Mouse (Mus musculus) heart, embryonic 12.5 days (tissue): ENCODE data around the gene Ptprs. TPM values are rescaled to one million over a fixed set of nuclear protein-coding genes. Genes with fewer than 3 reads are reported as not detected.

Experiments used
- ATAC-seq: fragments of 200-750 bp; cut with Nextera tagmentation; 2 replicates; pipeline ENCODE4 v1.8.0; 2017; ENCODE audit warnings: moderate TSS enrichment, moderate library complexity; ENCODE audit not compliant: insufficient number of reproducible peaks, low FRiP score
- H3K27ac ChIP-seq: fragments of 300-500 bp; sonication (generic); 2 replicates; pipeline ENCODE4 v1.5.1; 2016; ENCODE audit warnings: mild to moderate bottlenecking, moderate library complexity; ENCODE audit not compliant: poor library complexity, severe bottlenecking
- H3K27me3 ChIP-seq: fragments of 300-500 bp; sonication (generic); replicated peaks from 2 replicates; pipeline ENCODE4 v1.6.1; 2016; ENCODE audit warnings: mild to moderate bottlenecking, moderate library complexity
- H3K36me3 ChIP-seq: fragments of 300-500 bp; sonication (generic); 2 replicates; pipeline ENCODE4 v1.6.1; 2016; ENCODE audit warnings: mild to moderate bottlenecking, moderate library complexity
- H3K4me1 ChIP-seq: fragments of 300-500 bp; sonication (generic); replicated peaks from 2 replicates; pipeline ENCODE4 v1.6.1; 2016; ENCODE audit warnings: mild to moderate bottlenecking
- H3K4me2 ChIP-seq: fragments of 300-500 bp; sonication (generic); 2 replicates; pipeline ENCODE4 v1.6.1; 2016; ENCODE audit warnings: mild to moderate bottlenecking, moderate library complexity
- H3K4me3 ChIP-seq: fragments of 300-500 bp; sonication (generic); 2 replicates; pipeline ENCODE4 v1.5.1; 2016; ENCODE audit warnings: mild to moderate bottlenecking
- H3K9ac ChIP-seq: fragments of 300-500 bp; sonication (generic); 2 replicates; pipeline ENCODE4 v1.6.1; 2016; ENCODE audit warnings: mild to moderate bottlenecking, moderate library complexity
- H3K9me3 ChIP-seq: fragments of 300-500 bp; sonication (generic); replicated peaks from 2 replicates; pipeline ENCODE4 v1.6.1; 2016; ENCODE audit warnings: mild to moderate bottlenecking, moderate library complexity
- WGBS: fragments of 180-500 bp; shearing (Covaris S2); methylation state at CpG from one replicate; pipeline ENCODE4 v1.1.7; 2016; 5-methylcytosine and 5-hydroxymethylcytosine counted together
- polyA plus RNA-seq: library from polyadenylated mRNA; unstranded; fragments of >200 nt; fragmentation: Nextera tagmentation; extraction: Ambion mirVana; gene quantifications from 2 replicates; pipeline ENCODE4 v1.2.1, GENCODE M21; 2016

Gene Ptprs
- polyA plus RNA-seq, 1 experiment from 2014 or later = 90.2 TPM

DNA sequence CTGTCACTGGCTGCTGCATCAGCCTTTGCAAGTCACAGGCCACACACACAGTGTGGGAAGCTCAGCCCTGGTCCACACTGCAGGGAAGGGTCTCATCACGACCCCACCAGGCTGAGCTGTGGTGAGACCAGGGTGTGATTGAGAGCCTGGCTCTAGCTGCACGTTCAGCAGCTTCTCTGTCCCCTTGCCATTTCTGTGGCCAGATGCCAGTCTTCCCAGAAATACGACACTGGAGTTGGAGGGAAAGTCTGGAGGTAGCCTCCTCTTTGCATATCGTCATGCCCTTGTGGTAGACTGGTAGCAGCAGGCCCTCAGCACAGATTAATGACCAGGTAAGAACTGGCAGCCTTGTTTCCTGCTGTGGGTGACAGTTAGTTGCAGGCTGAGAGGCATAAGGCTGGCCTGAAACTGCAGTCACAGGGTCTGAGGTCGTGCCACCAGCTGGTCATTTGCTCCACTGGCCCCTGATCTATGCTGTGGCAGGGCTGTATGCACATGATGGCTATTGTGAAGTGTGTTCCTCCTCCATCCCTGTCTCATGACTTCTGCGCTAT, 96.9 kb downstream of the Ptprs start:
- Histone ChIP-seq H3K36me3 (peaks cover 91% of the 10 kb centered on the region), H3K9me3 (no peaks in the 10 kb centered on the region), H3K4me2 (no peak overlapping the region), H3K27me3 (no peaks in the 10 kb centered on the region), H3K4me1 (peaks cover 2% of the 10 kb centered on the region; the same call in 1 of the 2 replicates), H3K9ac (no peak overlapping the region), H3K27ac (no peak overlapping the region), H3K4me3 (no peak overlapping the region)
- no peak for ATAC-seq
- WGBS = 81% methylated on average over 6 of the region's 6 CpGs

DNA sequence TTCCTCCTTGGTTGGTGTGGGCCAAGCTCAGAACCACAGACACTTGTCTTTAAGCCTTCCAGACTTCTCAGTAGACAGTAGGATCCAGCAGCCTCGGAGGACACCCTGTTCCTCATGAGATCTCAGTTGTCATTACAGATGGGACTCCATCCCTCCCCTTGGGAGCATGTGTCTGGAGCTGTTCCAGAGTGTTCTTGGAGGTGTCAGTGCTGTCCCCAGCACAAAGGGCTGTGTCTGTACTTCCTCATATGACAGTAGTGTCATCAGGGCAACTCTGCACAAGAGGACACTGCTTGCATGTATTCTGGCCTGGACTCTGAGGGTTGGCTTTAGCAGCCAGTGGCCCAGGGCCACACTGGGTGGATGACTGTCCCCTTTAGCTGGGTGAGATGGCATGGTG, 101.4 kb downstream of the Ptprs start:
- 74% methylated on average over 1 of the region's 1 CpGs for WGBS
- Histone ChIP-seq H3K4me2 (no peak overlapping the region), H3K27ac (no peak overlapping the region), H3K4me3 (no peak overlapping the region), H3K9me3 (no peaks in the 10 kb centered on the region), H3K9ac (no peak overlapping the region), H3K36me3 (peaks cover 88% of the 10 kb centered on the region), H3K27me3 (no peaks in the 10 kb centered on the region), H3K4me1 (peaks cover 17% of the 10 kb centered on the region)
- ATAC-seq = no peak

DNA sequence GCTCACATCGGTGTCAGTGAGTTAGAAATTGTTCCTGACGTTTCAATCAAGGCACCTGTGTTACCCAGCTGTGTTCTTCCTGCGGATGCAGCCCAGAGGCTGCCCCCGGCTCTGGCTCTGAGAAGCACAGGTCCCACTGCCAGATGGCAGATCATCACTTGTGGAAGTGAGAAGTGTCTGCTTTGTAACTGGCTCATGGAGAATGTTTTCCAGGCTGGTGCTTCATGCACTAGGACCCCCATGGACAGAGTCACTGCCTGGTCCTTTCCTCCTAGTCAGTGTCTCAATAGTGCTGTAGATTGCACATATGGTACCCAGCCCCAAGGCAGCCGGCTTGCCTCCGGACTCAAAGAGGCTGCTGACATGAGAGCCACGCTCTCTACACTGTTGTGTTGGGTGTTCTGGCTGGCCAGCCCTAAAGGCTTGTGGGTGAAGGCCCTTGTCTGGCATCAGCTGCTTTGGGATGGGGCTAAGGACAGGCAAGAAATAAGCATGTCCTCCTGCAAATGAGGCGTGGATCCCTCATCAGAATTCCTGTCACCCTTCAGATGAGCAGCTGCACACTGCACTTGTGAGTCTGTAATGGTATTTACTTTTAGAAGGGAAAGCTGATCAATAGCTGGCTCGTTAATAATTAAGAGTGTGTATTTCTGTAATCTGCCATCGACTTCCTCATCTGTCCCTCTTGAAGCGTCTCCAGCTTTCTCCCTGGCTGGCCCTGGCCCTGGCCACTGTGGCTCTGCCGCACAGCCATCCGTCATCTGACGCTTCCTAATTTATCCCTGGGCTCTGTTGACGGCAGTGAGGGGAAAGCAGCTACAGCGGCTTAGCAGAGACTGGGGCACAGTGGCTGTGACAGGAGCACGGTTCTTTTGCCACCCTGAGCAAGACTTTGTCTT, 102.9 kb downstream of the Ptprs start:
- peaks cover 17% of the 10 kb centered on the region for H3K4me1 ChIP-seq
- no peak for ATAC-seq
- H3K9ac ChIP-seq = peak overlapping the region; percentile 12; the same call in 1 of the 2 replicates
- WGBS = 69% methylated on average over 17 of the region's 17 CpGs
- H3K4me3 ChIP-seq = no peak overlapping the region
- H3K4me2 ChIP-seq = no peak overlapping the region
- H3K27me3 ChIP-seq = no peaks in the 10 kb centered on the region
- H3K27ac ChIP-seq = no peak overlapping the region
- peaks cover 88% of the 10 kb centered on the region for H3K36me3 ChIP-seq
- H3K9me3 ChIP-seq = no peaks in the 10 kb centered on the region

DNA sequence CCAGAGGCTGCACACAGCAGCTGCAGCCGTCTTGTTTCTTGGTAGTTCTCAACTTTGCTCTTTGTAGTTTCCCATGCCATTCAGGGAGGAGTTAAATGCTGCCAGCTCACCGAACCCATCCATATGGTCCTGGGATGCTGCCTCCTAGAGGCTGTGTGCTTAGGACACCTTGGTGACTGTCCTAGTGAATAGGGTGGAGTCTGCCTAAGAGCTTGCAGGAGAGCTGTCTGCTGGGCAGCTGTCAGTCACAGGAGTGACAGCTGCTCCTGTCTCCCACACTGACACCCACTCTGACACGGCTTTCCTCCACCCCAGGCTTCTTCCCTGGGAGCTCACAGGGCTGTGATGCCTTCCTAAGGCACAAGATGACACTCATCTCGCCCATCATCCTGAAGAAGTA, 104.2 kb downstream of the Ptprs start:
- 72% methylated on average over 4 of the region's 4 CpGs for WGBS

DNA sequence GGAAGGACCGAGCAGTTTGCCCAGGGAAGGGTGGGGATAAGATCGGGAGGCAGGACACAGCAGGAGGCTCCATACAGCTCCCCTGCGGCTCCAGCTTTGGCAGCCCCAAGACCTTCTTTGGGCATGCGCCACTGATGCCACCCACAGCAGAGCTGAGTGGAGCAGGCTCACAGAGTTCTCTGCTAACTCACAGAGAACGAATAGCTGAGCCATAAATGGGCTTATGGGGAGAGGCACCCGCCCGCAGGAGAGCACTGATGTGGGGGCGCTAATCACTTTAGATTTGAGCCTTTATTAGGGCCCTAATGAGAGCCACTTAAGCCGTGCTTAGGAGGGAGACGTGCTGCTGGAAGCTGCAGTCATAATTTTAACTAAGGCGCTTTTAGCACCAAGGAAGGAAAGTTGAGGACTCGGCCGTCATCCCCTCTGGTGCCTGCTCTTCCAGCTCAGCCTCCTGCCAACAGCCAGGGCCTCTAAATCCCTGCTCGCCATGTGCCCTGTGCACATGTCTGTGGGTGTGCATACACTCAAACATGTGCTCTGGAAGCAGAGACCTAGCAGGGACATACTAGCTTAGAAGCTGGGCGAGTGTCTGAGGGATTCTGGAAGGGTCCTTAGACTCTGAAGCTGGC, 105.1 kb downstream of the Ptprs start:
- Histone ChIP-seq H3K36me3 (peaks cover 76% of the 10 kb centered on the region), H3K9me3 (no peaks in the 10 kb centered on the region), H3K9ac (no peak overlapping the region), H3K27me3 (no peaks in the 10 kb centered on the region), H3K4me2 (no peak overlapping the region), H3K4me3 (no peak overlapping the region), H3K4me1 (peaks cover 25% of the 10 kb centered on the region), H3K27ac (no peak overlapping the region)
- WGBS = 80% methylated on average over 15 of the region's 15 CpGs
- ATAC-seq = no peak

More for the DNA sequence above, 104.2 kb downstream of the Ptprs start:
- no peak overlapping the region for H3K9ac ChIP-seq
- H3K27me3 ChIP-seq = no peaks in the 10 kb centered on the region
- peaks cover 86% of the 10 kb centered on the region for H3K36me3 ChIP-seq
- no peak overlapping the region for H3K27ac ChIP-seq
- no peak overlapping the region for H3K4me2 ChIP-seq
- ATAC-seq = no peak
- no peak overlapping the region for H3K4me3 ChIP-seq
- H3K9me3 ChIP-seq = no peaks in the 10 kb centered on the region
- peaks cover 17% of the 10 kb centered on the region for H3K4me1 ChIP-seq

DNA sequence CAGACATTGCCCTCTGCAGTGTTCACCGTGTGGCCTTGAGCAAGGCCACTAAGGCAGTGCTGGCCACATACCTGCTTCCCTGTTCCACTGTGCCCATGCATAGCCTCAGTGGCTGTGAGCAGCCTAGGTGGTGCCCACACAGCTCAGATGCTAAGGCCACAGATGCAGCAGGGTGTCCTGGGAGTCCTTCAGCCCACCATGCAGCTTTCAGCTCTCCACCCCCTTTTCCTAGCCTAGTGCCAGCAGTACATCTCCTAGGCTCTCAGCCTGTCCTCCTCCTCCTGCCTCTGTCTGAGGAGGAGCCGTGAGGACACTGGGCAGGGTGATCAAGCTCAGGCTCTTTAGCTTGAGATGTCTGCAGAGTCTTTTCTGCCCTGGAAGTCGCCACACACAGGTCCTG, 106.2 kb downstream of the Ptprs start:
- Histone ChIP-seq H3K4me3 (no peak overlapping the region), H3K4me1 (peaks cover 36% of the 10 kb centered on the region), H3K9ac (no peak overlapping the region), H3K27me3 (no peaks in the 10 kb centered on the region), H3K9me3 (no peaks in the 10 kb centered on the region), H3K27ac (no peak overlapping the region), H3K36me3 (peaks cover 67% of the 10 kb centered on the region), H3K4me2 (no peak overlapping the region)
- ATAC-seq = no peak
- 85% methylated on average over 3 of the region's 3 CpGs for WGBS

DNA sequence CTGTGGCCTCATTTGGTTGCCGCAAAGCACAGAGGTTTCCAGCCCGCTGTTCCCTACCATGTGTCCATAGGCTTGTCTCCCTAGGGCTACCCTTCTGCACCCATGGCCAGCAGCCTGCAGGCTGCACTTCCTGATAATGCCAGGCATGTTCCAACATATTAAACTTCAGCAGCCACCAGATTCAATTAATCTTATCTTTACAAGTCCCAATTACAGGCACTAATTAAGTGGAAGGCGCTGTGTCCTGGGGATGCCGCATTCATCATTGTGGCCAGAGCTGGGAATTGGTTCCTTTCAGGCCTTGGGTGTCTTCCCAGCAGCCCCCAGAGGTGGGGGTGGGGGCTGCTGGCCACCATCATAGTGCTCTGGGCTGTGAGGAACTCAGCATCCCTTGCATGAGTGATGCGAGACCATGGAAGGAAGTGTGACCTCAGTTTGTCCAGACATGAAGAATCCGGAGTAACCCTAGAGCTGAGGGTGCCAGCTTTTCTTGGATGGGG, 107.9 kb downstream of the Ptprs start:
- Histone ChIP-seq H3K4me3 (no peak overlapping the region), H3K9ac (no peak overlapping the region), H3K4me2 (no peak overlapping the region), H3K27me3 (no peaks in the 10 kb centered on the region), H3K36me3 (peaks cover 55% of the 10 kb centered on the region), H3K4me1 (peaks cover 27% of the 10 kb centered on the region), H3K9me3 (no peaks in the 10 kb centered on the region), H3K27ac (no peak overlapping the region)
- no peak for ATAC-seq
- WGBS = 88% methylated on average over 6 of the region's 6 CpGs

DNA sequence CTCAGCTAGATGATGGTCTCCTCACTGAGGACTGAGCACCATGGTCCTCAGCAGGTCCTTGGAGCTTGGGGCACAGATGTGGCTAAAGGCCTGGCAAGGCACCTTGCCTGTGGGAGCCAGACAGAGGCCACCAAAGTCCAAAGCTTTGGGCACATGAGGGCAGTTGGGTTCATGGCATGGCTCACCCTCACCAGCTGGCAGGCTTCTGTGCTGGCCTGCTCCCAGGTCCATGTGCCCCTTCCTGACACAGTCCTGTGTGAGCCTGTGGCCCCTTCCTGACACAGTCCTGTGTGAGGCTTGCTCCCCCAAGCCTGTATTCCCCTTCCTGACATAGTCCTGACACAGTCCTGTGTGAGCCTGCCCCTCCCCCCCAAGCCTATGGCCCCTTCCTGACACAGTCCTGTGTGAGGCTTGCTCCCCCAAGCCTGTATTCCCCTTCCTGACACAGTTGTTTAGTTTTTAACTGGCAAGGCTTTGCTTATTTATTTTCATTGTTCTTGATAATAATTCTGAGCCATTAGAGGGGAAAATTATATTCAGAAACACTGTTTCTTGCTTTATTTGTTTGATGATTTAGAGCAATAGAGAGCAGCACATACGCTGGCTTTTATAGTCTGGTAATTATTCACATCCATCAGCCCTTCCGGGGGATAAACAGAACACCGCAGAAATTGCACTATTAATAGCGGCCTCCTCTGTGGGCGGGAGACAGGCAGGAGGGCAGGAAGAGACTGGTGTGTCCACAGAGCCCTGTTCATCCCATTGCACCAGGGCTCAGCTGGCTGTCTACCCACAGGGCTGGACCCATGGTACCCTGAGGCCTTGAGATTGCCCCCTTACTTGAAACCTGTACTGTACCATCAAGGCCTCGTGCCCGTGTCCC, 110.3 kb downstream of the Ptprs start:
- Histone ChIP-seq H3K4me2 (no peak overlapping the region), H3K27me3 (no peaks in the 10 kb centered on the region), H3K36me3 (peaks cover 47% of the 10 kb centered on the region), H3K4me3 (no peak overlapping the region), H3K9ac (peak overlapping the region; percentile 42), H3K4me1 (peaks cover 24% of the 10 kb centered on the region), H3K9me3 (no peaks in the 10 kb centered on the region), H3K27ac (0 out of 2 replicates have a peak overlapping the region, but pooled peaks have one; percentile 31)
- ATAC-seq = 0 out of 2 replicates have a peak, but pooled peaks have one; percentile 1
- WGBS = 46% methylated on average over 7 of the region's 7 CpGs
